Mouse (Mus musculus) stomach, embryonic 15.5 days (tissue): Measurements from ENCODE around the gene Smagp. TPM values are rescaled to one million over a fixed set of nuclear protein-coding genes. Genes with fewer than 3 reads are reported as not detected.

Experiments
- ATAC-seq: fragments of 200-750 bp; cut with Nextera tagmentation; 2 replicates; pipeline ENCODE4 v1.8.0; 2017; ENCODE audit warnings: low read depth, moderate number of reproducible peaks, moderate TSS enrichment; ENCODE audit not compliant: insufficient read depth, low FRiP score
- H3K27ac ChIP-seq: fragments of 300-500 bp; sonication (generic); 2 replicates; pipeline ENCODE4 v1.5.1; 2015; ENCODE audit warnings: mild to moderate bottlenecking, inconsistent platforms
- H3K27me3 ChIP-seq: fragments of 300-500 bp; sonication (generic); replicated peaks from 2 replicates; pipeline ENCODE4 v1.6.1; 2015; ENCODE audit warnings: inconsistent platforms
- H3K36me3 ChIP-seq: fragments of 300-500 bp; sonication (generic); 2 replicates; pipeline ENCODE4 v1.6.1; 2015; ENCODE audit warnings: inconsistent platforms
- H3K4me1 ChIP-seq: fragments of 300-500 bp; sonication (generic); 2 replicates; pipeline ENCODE4 v1.6.1; 2015; ENCODE audit warnings: inconsistent platforms
- H3K4me2 ChIP-seq: fragments of 300-500 bp; sonication (generic); 2 replicates; pipeline ENCODE4 v1.6.1; 2015; ENCODE audit warnings: mild to moderate bottlenecking, inconsistent platforms
- H3K4me3 ChIP-seq: fragments of 300-500 bp; sonication (generic); replicated peaks from 2 replicates; pipeline ENCODE4 v1.5.1; 2015; ENCODE audit warnings: inconsistent platforms
- H3K9ac ChIP-seq: fragments of 300-500 bp; sonication (generic); 2 replicates; pipeline ENCODE4 v1.6.1; 2015; ENCODE audit warnings: inconsistent platforms
- H3K9me3 ChIP-seq: fragments of 300-500 bp; sonication (generic); 2 replicates; pipeline ENCODE4 v1.6.1; 2016; ENCODE audit warnings: inconsistent platforms
- WGBS: fragments of 180-500 bp; shearing (Covaris S2); methylation state at CpG from one replicate; pipeline ENCODE4 v1.1.7; 2015; 5-methylcytosine and 5-hydroxymethylcytosine counted together
- microRNA-seq: library from miRNA; unstranded; fragments of <30 nt; microRNA quantifications from one replicate; pipeline ENCODE4, GENCODE M21; 2016
- polyA plus RNA-seq: library from polyadenylated mRNA; unstranded; fragments of >200 nt; fragmentation: Nextera tagmentation; extraction: Ambion mirVana; gene quantifications from 2 replicates; pipeline ENCODE4 v1.2.1, GENCODE M21; 2015

Smagp gene
- polyA plus RNA-seq, 1 experiment from 2014 or later = 41.9 TPM

DNA sequence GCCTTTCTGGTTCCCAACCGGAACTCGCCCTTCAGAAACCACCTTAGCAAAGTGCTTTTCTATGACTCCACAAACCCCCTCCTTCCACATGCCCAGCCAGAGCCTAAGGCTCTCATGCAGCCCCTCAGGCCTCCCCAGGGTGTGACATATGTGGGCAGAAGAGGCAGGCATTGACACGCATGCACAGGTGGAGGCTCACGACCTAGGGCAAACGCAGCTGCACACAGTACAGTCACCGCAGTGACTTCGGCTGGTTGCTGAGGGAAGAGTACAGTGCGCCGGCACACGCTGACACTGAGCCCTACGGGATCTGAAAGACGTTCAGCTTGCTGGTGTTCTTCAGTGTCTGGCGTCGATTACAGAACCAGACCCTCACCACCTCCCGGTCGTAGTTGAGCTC lies 58.8 kb downstream of the Smagp start:
- Histone ChIP-seq H3K9me3 (no peaks in the 10 kb centered on the region), H3K4me3 (no peak overlapping the region), H3K4me2 (no peak overlapping the region), H3K4me1 (peaks cover 6% of the 10 kb centered on the region; the same call in 1 of the 2 replicates), H3K27me3 (no peaks in the 10 kb centered on the region), H3K27ac (no peak overlapping the region), H3K36me3 (no peaks in the 10 kb centered on the region), H3K9ac (no peak overlapping the region; the same call in 1 of the 2 replicates)
- WGBS = 86% methylated on average over 16 of the region's 16 CpGs
- ATAC-seq = no peak

DNA sequence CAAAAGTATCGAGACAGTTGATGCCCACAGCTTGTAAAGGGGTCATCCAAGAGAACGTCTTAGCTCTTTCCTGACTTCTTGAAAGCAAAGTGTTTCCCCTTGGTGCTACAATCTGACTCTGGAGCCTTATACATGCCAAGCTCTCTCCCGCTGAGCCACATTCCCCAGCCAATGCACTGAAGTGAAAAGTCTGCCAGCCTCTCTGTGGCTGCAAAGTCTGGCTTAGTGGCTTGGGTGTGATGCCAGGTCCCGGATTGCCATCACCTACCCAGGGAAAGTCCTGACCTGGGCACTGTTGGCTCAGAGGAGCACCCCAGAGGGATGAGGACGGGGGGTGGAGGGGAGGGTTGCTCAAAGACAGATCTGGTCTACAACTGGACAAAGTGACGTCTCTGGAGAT lies 59.9 kb downstream of the Smagp start:
- no peak for ATAC-seq
- Histone ChIP-seq H3K4me1 (peaks cover 6% of the 10 kb centered on the region; the same call in 1 of the 2 replicates), H3K27ac (no peak overlapping the region), H3K4me2 (no peak overlapping the region), H3K36me3 (no peaks in the 10 kb centered on the region), H3K9me3 (no peaks in the 10 kb centered on the region), H3K9ac (no peak overlapping the region), H3K27me3 (no peaks in the 10 kb centered on the region), H3K4me3 (no peak overlapping the region)
- 79% methylated on average over 6 of the region's 6 CpGs for WGBS

- Histone ChIP-seq H3K4me3 (no peak overlapping the region), H3K36me3 (no peaks in the 10 kb centered on the region), H3K27ac (no peak overlapping the region), H3K9ac (no peak overlapping the region), H3K27me3 (no peaks in the 10 kb centered on the region), H3K4me2 (no peak overlapping the region), H3K9me3 (no peaks in the 10 kb centered on the region), H3K4me1 (peaks cover 6% of the 10 kb centered on the region; the same call in 1 of the 2 replicates)
- ATAC-seq = no peak
- WGBS = 85% methylated on average over 6 of the region's 6 CpGs
Measured at GRCm38 (mm10) chr15:100576392-100576791, 60.3 kb downstream of the Smagp start.

GRCm38 (mm10) chr15:100575366-100575765 lies 61.4 kb downstream of the Smagp start:
- H3K27ac ChIP-seq = no peak overlapping the region
- no peaks in the 10 kb centered on the region for H3K9me3 ChIP-seq
- no peak for ATAC-seq
- no peak overlapping the region for H3K9ac ChIP-seq
- no peak overlapping the region for H3K4me3 ChIP-seq
- no peak overlapping the region for H3K4me2 ChIP-seq
- no peaks in the 10 kb centered on the region for H3K36me3 ChIP-seq
- H3K27me3 ChIP-seq = no peaks in the 10 kb centered on the region
- peaks cover 6% of the 10 kb centered on the region; the same call in 1 of the 2 replicates for H3K4me1 ChIP-seq
- WGBS = 84% methylated on average over 12 of the region's 12 CpGs

DNA sequence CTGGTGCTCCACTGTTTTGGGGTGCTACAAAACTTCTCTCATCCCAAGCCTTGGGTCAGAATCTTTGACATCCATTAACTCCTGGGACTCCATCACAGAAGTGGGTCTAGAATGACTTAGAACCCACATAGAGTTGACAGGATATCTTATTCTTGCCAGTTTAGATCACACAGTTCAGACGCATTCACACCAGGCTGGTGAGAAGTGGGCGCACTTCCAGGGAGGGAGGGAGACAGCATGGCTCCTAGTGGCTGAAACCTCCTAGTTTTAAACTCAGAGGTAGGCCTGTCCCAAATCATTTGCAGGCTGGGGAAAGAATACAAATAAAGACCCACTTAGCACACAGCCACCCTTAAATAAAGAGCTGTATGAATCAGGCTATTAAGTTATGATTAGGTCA lies 62.4 kb downstream of the Smagp start:
- Histone ChIP-seq H3K4me2 (no peak overlapping the region), H3K4me3 (no peak overlapping the region), H3K9ac (no peak overlapping the region), H3K27me3 (no peaks in the 10 kb centered on the region), H3K27ac (no peak overlapping the region), H3K36me3 (no peaks in the 10 kb centered on the region), H3K4me1 (peaks cover 6% of the 10 kb centered on the region; the same call in 1 of the 2 replicates), H3K9me3 (no peaks in the 10 kb centered on the region)
- 72% methylated on average over 2 of the region's 2 CpGs for WGBS
- no peak for ATAC-seq

DNA sequence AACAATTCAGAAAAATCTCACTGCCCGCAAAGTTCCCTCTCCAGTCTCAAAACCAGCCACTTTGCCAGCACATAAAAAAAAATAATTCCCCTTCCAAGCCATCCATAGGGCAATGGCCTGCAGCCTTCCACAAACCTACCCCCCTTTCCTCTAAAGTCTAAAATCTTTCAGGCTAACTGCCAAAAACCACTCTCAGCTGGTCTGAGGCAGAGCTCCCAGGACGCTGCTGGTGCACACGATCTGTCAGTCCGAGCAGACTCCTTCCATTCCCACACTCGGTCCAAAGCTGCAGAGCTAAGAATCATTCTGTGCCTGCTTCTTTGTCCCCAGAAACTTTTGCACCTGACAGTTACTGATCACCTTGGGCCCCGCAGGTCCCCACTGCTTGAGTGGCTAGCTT lies 62.8 kb downstream of the Smagp start:
- 27% methylated on average over 6 of the region's 6 CpGs for WGBS

More for the DNA sequence above, 62.8 kb downstream of the Smagp start:
- ATAC-seq = peak; percentile 35; the same call in 1 of the 2 replicates
- H3K4me3 ChIP-seq = no peak overlapping the region
- H3K27me3 ChIP-seq = no peaks in the 10 kb centered on the region
- no peaks in the 10 kb centered on the region for H3K36me3 ChIP-seq
- peaks cover 6% of the 10 kb centered on the region; the same call in 1 of the 2 replicates for H3K4me1 ChIP-seq
- H3K9ac ChIP-seq = no peak overlapping the region
- no peak overlapping the region for H3K27ac ChIP-seq
- no peak overlapping the region for H3K4me2 ChIP-seq
- H3K9me3 ChIP-seq = no peaks in the 10 kb centered on the region

Small RNA genes lying within 50 kb of the gene (microRNA-seq; reads per million reads assigned to microRNA genes)
- gene Mir6961 = not detected

Other genes with a start within 250 kb of the Smagp start
- gene Gm5475, start 214.8 kb downstream of the Smagp start, polyA plus RNA-seq = 0.05 and 0.12 TPM in 2 replicates
- 24.0 and 25.8 TPM in 2 replicates for gene Slc11a2, start 211.9 kb downstream of the Smagp start, polyA plus RNA-seq
- gene Letmd1, start 167.9 kb downstream of the Smagp start, polyA plus RNA-seq = 25.5 and 30.3 TPM in 2 replicates
- 9.2 and 9.3 TPM in 2 replicates for gene Csrnp2, start 141.5 kb downstream of the Smagp start, polyA plus RNA-seq
- 22.5 and 25.9 TPM in 2 replicates for gene Tfcp2, start 84.9 kb downstream of the Smagp start, polyA plus RNA-seq
- gene Pou6f1, start 37.0 kb downstream of the Smagp start, polyA plus RNA-seq = 4.7 and 4.9 TPM in 2 replicates
- 194 and 215 TPM in 2 replicates for gene Dazap2, start 21.6 kb downstream of the Smagp start, polyA plus RNA-seq
- gene Bin2, start 32.6 kb upstream of the Smagp start, polyA plus RNA-seq = 7.1 TPM in 2 replicates
- gene Cela1, start 51.0 kb upstream of the Smagp start, polyA plus RNA-seq = 273 and 329 TPM in 2 replicates
- gene Galnt6, start 92.4 kb upstream of the Smagp start, polyA plus RNA-seq = 4.0 and 4.4 TPM in 2 replicates
- 4.6 and 4.9 TPM in 2 replicates for gene Slc4a8, start 124.8 kb upstream of the Smagp start, polyA plus RNA-seq
- 2.2 and 2.9 TPM in 2 replicates for gene Scn8a, start 232.9 kb upstream of the Smagp start, polyA plus RNA-seq